Mouse (Mus musculus): ENCODE results near the gene Vangl2. TPM values are rescaled to one million over a fixed set of nuclear protein-coding genes. Genes with fewer than 3 reads are reported as not detected.
A peak's percentile ranks its signal among the peaks of the same experiment; 100 is the strongest.

Gene Vangl2
- polyA plus RNA-seq, 1 experiment from 2014 or later, result 0.30 TPM

GRCm38 (mm10) chr1:172053541-172054440, 25.5 kb upstream of the Vangl2 start:
- WGBS (ENCODE audit: missing documents), result 14% methylated on average over 25 of the region's 42 CpGs
- Histone ChIP-seq H3K4me3 (ENCODE audit: inconsistent target) (no peak overlapping the region), H3K27ac (no peak overlapping the region), H3K79me2 (ENCODE audit: inconsistent target) (no peaks in the 10 kb centered on the region), H3K36me3 (ENCODE audit: inconsistent target) (no peaks in the 10 kb centered on the region)

DNA sequence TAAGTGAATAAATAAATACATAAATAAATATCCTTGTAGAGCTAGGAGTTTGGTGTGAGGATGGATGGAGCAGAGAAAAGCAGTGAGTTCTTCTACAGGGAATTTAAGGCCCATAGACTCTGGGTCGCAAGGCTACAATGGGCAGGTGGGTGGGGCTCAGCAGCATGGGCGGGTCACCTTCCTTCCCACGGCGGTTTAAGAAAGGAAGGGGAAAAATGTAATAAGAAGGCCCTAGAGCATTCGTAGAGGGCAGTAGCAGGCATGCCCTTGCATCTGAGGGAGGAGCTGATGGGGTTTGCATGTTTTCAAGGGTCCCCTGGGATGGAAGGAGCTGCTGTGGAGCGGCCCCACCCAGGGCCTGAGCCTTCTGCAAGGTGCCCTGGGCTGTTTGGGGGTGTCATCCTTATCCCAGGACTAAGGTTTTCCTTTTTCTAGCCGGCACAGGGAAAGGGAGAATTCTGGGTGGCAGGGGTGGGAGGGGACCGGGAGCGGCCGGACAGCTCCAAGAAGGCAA, 24.6 kb upstream of the Vangl2 start:
- 36% methylated on average over 10 of the region's 10 CpGs for WGBS (ENCODE audit: missing documents)
- no peak overlapping the region for H3K27ac ChIP-seq
- H3K79me2 ChIP-seq (ENCODE audit: inconsistent target), result no peaks in the 10 kb centered on the region
- no peaks in the 10 kb centered on the region for H3K36me3 ChIP-seq (ENCODE audit: inconsistent target)
- H3K4me3 ChIP-seq (ENCODE audit: inconsistent target), result no peak overlapping the region

GRCm38 (mm10) chr1:172049131-172049782, 21.0 kb upstream of the Vangl2 start:
- H3K79me2 ChIP-seq (ENCODE audit: inconsistent target), result no peaks in the 10 kb centered on the region
- no peak overlapping the region for H3K27ac ChIP-seq
- H3K4me3 ChIP-seq (ENCODE audit: inconsistent target), result no peak overlapping the region
- H3K36me3 ChIP-seq (ENCODE audit: inconsistent target), result no peaks in the 10 kb centered on the region
- WGBS (ENCODE audit: missing documents), result 87% methylated on average over 12 of the region's 13 CpGs

- Histone ChIP-seq H3K79me2 (ENCODE audit: inconsistent target) (no peaks in the 10 kb centered on the region), H3K4me3 (ENCODE audit: inconsistent target) (peak overlapping the region; percentile 21), H3K27ac (no peak overlapping the region), H3K36me3 (ENCODE audit: inconsistent target) (no peaks in the 10 kb centered on the region)
- 47% methylated on average over 6 of the region's 6 CpGs for WGBS (ENCODE audit: missing documents)
These were observed 20.0 kb upstream of the Vangl2 start for GRCm38 (mm10) chr1:172048241-172048734.

DNA sequence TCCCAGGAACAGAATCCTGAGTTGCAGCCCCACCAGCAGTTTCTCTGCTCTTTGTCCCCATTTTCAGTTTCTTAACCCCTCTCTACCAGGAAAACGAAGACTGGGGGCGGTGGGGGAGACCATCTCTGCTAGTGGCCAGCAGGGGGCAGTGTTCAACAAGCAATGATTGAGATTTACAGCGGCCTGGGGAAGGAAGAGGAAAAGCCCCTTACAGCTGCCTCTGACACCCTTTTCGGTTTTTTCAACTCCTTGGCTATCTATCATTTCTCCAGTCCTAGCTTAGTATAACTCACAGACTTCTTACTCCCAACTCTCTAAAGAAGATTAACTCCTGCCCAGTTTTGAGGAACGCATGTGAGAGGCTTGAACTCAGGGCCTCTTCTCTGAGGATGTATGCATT, 18.7 kb upstream of the Vangl2 start:
- no peaks in the 10 kb centered on the region for H3K36me3 ChIP-seq (ENCODE audit: inconsistent target)
- H3K79me2 ChIP-seq (ENCODE audit: inconsistent target), result no peaks in the 10 kb centered on the region
- H3K4me3 ChIP-seq (ENCODE audit: inconsistent target), result no peak overlapping the region
- 27% methylated on average over 5 of the region's 5 CpGs for WGBS (ENCODE audit: missing documents)
- H3K27ac ChIP-seq, result no peak overlapping the region

GRCm38 (mm10) chr1:172046410-172046809, 18.2 kb upstream of the Vangl2 start:
- H3K79me2 ChIP-seq (ENCODE audit: inconsistent target), result no peaks in the 10 kb centered on the region
- WGBS (ENCODE audit: missing documents), result 75% methylated on average over 6 of the region's 8 CpGs
- H3K4me3 ChIP-seq (ENCODE audit: inconsistent target), result no peak overlapping the region
- no peak overlapping the region for H3K27ac ChIP-seq
- no peaks in the 10 kb centered on the region for H3K36me3 ChIP-seq (ENCODE audit: inconsistent target)

GRCm38 (mm10) chr1:172029914-172030313, 1.7 kb upstream of the Vangl2 start:
- Histone ChIP-seq H3K79me2 (ENCODE audit: inconsistent target) (no peaks in the 10 kb centered on the region), H3K4me3 (ENCODE audit: inconsistent target) (no peak overlapping the region), H3K27ac (no peak overlapping the region), H3K36me3 (ENCODE audit: inconsistent target) (no peaks in the 10 kb centered on the region)
- WGBS (ENCODE audit: missing documents), result 100% methylated on average over 2 of the region's 2 CpGs

- Histone ChIP-seq H3K79me2 (ENCODE audit: inconsistent target) (no peaks in the 10 kb centered on the region), H3K27ac (no peak overlapping the region), H3K4me3 (ENCODE audit: inconsistent target) (no peak overlapping the region), H3K36me3 (ENCODE audit: inconsistent target) (no peaks in the 10 kb centered on the region)
- WGBS (ENCODE audit: missing documents), result 86% methylated on average over 7 of the region's 10 CpGs
These were observed 488 bp downstream of the Vangl2 start for GRCm38 (mm10) chr1:172027809-172028102.

DNA sequence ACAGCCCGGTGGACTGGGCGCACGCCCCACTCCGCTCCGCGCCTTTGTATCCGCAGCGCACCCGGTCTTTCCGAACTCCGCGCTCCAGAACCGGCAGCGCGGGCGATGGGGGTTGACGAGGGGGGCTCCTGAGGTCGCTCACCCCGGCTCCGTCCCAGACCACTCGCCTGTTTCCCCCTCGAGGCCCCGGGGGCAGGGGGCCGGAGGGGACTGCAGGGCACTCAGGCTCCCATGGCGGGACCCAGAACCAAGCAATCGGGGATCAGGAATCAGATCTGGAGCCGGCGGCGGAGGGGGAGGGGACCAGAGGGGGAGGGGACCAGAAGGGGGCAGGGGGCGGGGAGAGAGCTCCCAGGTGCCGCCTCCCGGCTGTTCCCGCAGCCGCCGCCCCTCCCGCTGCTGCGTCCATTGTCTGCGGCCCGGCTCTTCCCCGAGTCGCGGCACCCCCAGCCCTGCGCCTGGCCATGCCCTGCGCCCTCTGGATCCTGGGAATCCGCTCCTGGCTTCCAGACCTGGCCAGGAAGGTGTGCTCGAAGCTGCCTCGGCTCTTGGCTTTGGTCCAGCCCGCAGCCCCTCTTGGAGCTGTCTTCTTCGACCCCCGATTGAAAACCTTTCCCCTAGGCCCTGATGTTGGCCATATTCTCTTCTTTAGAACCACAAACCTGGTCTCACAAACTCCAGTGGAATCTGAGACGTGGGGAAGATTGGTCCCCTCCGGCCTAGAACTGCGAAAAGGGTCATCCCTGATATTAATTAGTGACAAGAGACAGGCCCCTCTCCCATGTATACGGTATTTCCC, 1.0 kb downstream of the Vangl2 start:
- Histone ChIP-seq H3K27ac (no peak overlapping the region), H3K4me3 (ENCODE audit: inconsistent target) (no peak overlapping the region; the same call in 1 of the 2 replicates), H3K79me2 (ENCODE audit: inconsistent target) (no peaks in the 10 kb centered on the region), H3K36me3 (ENCODE audit: inconsistent target) (no peaks in the 10 kb centered on the region)
- WGBS (ENCODE audit: missing documents), result 10% methylated on average over 42 of the region's 54 CpGs

DNA sequence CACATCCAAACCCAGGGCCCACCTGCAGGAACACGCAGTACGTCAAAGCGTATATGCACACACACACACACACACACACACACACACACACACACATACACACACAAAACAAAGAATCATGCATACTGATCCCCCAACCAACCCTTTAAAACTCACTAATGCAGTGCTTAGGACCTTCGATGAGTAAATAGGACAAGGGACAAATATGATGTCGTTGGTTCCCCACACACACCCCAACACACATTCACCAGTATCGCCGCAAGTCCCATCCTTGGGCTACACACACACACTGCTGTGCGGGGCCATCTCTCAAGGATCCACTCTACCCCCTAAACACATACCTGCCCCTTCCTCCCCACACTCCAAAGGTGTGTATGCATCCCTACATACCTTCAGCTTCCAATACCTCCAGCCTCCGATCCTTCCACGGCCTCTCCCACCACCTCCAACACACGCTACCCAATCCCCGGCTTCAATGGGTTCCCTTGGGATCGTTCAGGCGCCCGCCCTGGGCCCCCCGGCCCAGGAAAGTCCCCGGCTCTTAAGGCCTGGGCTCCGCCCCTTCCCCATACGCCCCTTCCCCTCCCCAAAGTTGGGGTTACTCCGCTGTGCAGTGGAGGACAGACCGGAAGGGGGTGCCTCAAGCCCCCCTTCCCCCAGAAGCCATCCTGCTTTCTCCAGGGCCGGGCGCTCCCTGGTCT, 1.9 kb downstream of the Vangl2 start:
- 27% methylated on average over 18 of the region's 23 CpGs for WGBS (ENCODE audit: missing documents)
- Histone ChIP-seq H3K4me3 (ENCODE audit: inconsistent target) (no peak overlapping the region; the same call in 1 of the 2 replicates), H3K79me2 (ENCODE audit: inconsistent target) (no peaks in the 10 kb centered on the region), H3K27ac (no peak overlapping the region), H3K36me3 (ENCODE audit: inconsistent target) (no peaks in the 10 kb centered on the region)

DNA sequence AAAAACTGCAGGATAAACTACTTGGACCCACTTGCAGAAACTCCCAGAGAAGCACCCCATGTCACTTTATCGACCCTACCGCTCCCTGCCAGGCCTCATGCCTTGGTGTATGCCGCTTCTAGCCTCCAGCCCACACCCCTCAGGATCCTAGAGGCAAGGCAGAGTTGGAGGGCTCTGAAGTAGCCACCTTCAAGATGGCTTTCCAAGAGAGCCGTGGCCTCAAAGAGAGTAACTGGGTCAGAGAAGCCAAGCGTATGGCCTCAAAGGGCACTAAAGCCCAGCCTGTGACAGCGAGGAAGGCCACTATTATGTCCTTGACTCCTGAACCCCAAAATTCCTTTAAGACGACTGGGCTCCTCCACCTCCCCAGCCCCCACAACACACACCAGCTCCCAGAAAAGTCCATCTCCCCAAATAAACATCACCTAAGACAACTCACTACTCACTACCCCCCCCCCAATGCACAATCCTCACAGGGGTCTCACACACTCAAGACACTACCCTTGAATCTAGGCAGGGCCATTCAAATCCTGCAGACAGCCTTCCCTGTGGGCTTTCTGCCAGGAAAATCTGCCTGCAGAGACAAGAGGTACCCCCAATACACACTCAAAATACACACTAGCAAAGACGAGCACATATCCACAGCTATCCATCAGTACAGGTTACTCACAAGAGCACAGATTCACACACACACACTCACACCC, 2.9 kb downstream of the Vangl2 start:
- Histone ChIP-seq H3K27ac (no peak overlapping the region), H3K4me3 (ENCODE audit: inconsistent target) (no peak overlapping the region), H3K79me2 (ENCODE audit: inconsistent target) (no peaks in the 10 kb centered on the region), H3K36me3 (ENCODE audit: inconsistent target) (no peaks in the 10 kb centered on the region)
- 94% methylated on average over 8 of the region's 8 CpGs for WGBS (ENCODE audit: missing documents)

- H3K36me3 ChIP-seq (ENCODE audit: inconsistent target), result no peaks in the 10 kb centered on the region
- H3K27ac ChIP-seq, result no peak overlapping the region
- no peaks in the 10 kb centered on the region for H3K79me2 ChIP-seq (ENCODE audit: inconsistent target)
- 85% methylated on average over 9 of the region's 9 CpGs for WGBS (ENCODE audit: missing documents)
- H3K4me3 ChIP-seq (ENCODE audit: inconsistent target), result no peak overlapping the region
These were observed 3.9 kb downstream of the Vangl2 start for GRCm38 (mm10) chr1:172024140-172024895.

- WGBS (ENCODE audit: missing documents), result 90% methylated on average over 10 of the region's 10 CpGs
- no peaks in the 10 kb centered on the region for H3K79me2 ChIP-seq (ENCODE audit: inconsistent target)
- no peak overlapping the region for H3K27ac ChIP-seq
- no peak overlapping the region for H3K4me3 ChIP-seq (ENCODE audit: inconsistent target)
- H3K36me3 ChIP-seq (ENCODE audit: inconsistent target), result no peaks in the 10 kb centered on the region
These were observed 8.3 kb downstream of the Vangl2 start for GRCm38 (mm10) chr1:172019863-172020521.

All from macrophage (primary cell).